Mouse (Mus musculus) kidney, adult 8-10 months (tissue): ENCODE results near the gene Olfr1457.

ENCODE experiments used
- DNase-seq, 2 experiments: peaks; one replicate each; pipeline ENCODE4 v3.0.0; 2022

The Olfr1457 gene

GRCm38 (mm10) chr19:13097791-13098190, at the start of gene Olfr1457:
Gene Olfr1457 (minus strand): TSS chr19:13097891.
- DNase-seq = no peak

DNA sequence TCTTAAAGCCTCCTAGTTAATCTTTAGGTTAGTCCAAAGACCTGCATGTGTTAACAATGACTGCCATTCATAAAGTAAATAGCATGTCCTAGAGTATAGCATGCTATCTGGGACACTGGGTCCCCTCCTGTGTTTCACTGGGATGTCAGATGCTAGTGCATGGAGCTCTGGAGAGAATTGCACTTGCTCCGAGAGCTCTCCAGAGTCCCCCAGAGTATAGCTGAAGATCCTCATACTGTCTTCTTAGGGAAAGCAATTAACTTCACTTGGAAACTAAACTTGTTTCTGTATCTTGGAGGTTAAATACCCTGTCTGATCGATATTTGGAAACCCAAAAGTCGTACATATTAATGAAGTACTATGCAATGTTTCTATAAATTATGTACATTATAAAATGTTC, 9.0 kb upstream of the Olfr1457 start, which contains the start of gene Olfr1458:
Gene Olfr1458, minus strand, starts transcription at position 101 of the 400 bp plus-strand sequence.
- DNase-seq = no peak

DNA sequence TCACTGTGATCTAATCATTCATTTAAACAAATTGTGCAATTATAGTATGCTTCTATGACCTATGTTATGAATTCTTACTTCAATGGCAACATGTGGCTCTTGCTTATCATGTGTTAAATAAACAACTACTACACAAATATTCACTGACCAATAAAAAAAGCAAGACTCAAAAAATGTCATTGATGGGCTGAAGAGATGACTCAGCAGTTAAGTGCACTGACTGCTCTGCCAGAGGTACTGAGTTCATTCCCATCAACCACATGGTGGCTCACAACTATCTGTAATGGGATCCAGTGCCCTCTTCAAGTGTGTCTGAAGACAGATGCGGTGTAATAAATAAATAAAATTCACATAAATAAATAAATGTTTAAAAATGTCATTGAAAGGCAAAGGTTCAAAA, 3.8 kb downstream of the Olfr1457 start:
- no peak for DNase-seq

GRCm38 (mm10) chr19:13060310-13060709, 37.4 kb downstream of the Olfr1457 start, which contains the start of gene Olfr1454:
Gene Olfr1454 (plus strand): TSS chr19:13060610.
- no peak for DNase-seq
